Mouse (Mus musculus) T-helper 1 cell (primary cell): Measurements from ENCODE around the gene Fig4.

ENCODE experiments used
- in situ Hi-C: fragments of 300-600 bp; cut with MboI, MseI; formaldehyde crosslinking; loops from one replicate; pipeline ENCODE4 v1.15.1; 2025; ENCODE audit warnings: high pct_unique_total_duplicates

Gene Fig4

GRCm38 (mm10) chr10:41261889-41262288, 41.2 kb downstream of the Fig4 start:
- in situ Hi-C loops = no loop called here

- in situ Hi-C loops = no loop called here
These were observed 41.8 kb downstream of the Fig4 start for GRCm38 (mm10) chr10:41261218-41261617.

GRCm38 (mm10) chr10:41260243-41261006, 42.6 kb downstream of the Fig4 start:
- in situ Hi-C loops = no loop called here

GRCm38 (mm10) chr10:41250749-41251065, 52.4 kb downstream of the Fig4 start:
- in situ Hi-C loops = no loop called here

- in situ Hi-C loops = no loop called here
These were observed 52.9 kb downstream of the Fig4 start for GRCm38 (mm10) chr10:41250045-41250748.

- in situ Hi-C loops = no loop called here
These were observed 53.9 kb downstream of the Fig4 start for GRCm38 (mm10) chr10:41249006-41249659.

GRCm38 (mm10) chr10:41247800-41248473, 55.1 kb downstream of the Fig4 start:
- in situ Hi-C loops = no loop called here

- in situ Hi-C loops = no loop called here
These were observed 56.9 kb downstream of the Fig4 start for GRCm38 (mm10) chr10:41246111-41246510.

GRCm38 (mm10) chr10:41245477-41245876, 57.6 kb downstream of the Fig4 start:
- in situ Hi-C loops = no loop called here

- in situ Hi-C loops = no loop called here
These were observed 58.0 kb downstream of the Fig4 start for GRCm38 (mm10) chr10:41245028-41245427.

- in situ Hi-C loops = no loop called here
These were observed 59.1 kb downstream of the Fig4 start for GRCm38 (mm10) chr10:41243930-41244329.

GRCm38 (mm10) chr10:41241558-41242242, 61.4 kb downstream of the Fig4 start:
- in situ Hi-C loops = no loop called here

GRCm38 (mm10) chr10:41241080-41241479, 62.0 kb downstream of the Fig4 start:
- in situ Hi-C loops = no loop called here

GRCm38 (mm10) chr10:41236020-41236419, 67.0 kb downstream of the Fig4 start:
- in situ Hi-C loops = no loop called here

- in situ Hi-C loops = no loop called here
These were observed 67.5 kb downstream of the Fig4 start for GRCm38 (mm10) chr10:41235584-41235983.

GRCm38 (mm10) chr10:41235159-41235558, 67.9 kb downstream of the Fig4 start:
- in situ Hi-C loops = no loop called here

- in situ Hi-C loops = no loop called here
These were observed 68.5 kb downstream of the Fig4 start for GRCm38 (mm10) chr10:41234552-41234951.

- in situ Hi-C loops = no loop called here
These were observed 69.9 kb downstream of the Fig4 start for GRCm38 (mm10) chr10:41233140-41233539.

GRCm38 (mm10) chr10:41231163-41231835, 71.8 kb downstream of the Fig4 start:
- in situ Hi-C loops = no loop called here

GRCm38 (mm10) chr10:41227626-41228025, 75.4 kb downstream of the Fig4 start:
- in situ Hi-C loops = no loop called here

- in situ Hi-C loops = no loop called here
These were observed 79.6 kb downstream of the Fig4 start for GRCm38 (mm10) chr10:41223499-41223898.
